Comparison of ENCODE assay signal across 18 mouse cellular contexts in the genomic region with DNA sequence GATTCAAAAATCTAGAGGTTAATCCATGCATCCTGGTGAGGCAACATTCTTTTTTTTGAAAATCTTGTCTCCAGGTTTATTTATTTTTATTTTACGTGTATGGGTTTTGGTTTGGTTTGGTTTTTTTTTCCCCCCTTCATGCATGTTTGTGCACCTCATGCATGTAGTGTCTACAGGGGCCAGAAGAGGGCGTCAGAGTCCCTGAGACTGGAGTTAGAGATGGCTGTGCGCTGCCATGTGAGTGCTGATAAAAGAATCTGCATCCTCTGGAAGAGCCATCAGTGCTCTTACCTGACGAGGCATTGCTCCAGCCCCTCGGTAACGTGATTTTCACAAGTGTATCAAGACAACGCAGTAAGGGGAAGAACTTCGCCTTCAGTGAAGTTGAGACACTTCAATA. TPM values are rescaled to one million over a fixed set of nuclear protein-coding genes. Genes with fewer than 3 reads are reported as not detected.
DNase-seq lines count a peak whose midpoint lies in the region; ATAC-seq and TF ChIP-seq lines count a peak whose summit lies in the region.
"Had no signal": no experiment of that assay in that cellular context is flagged by ENCODE, and none has a peak within 500 bp of the region (broad histone marks: within the 10 kb centered on the region; RNA-seq: fewer than 3 reads in every experiment).

No protein-coding gene starts in this region.

- H3K27me3 ChIP-seq in hindbrain, postnatal 0 days (ENCODE audit: insufficient read depth, low read length) = no peaks in the 10 kb centered on the region
- no peaks in the 10 kb centered on the region for H3K27me3 ChIP-seq in hindbrain, embryonic 13.5 days
- no peaks in the 10 kb centered on the region for H3K27me3 ChIP-seq in testis, adult 2 months (ENCODE audit: control insufficient read depth, insufficient read depth, low read length)
- no peaks in the 10 kb centered on the region for H3K27me3 ChIP-seq in splenic B cell, adult 2 months (ENCODE audit: control insufficient read depth, insufficient read depth, low read length, poor library complexity, severe bottlenecking)
- H3K27me3 ChIP-seq: embryonic facial prominence, embryonic 13.5 days; limb, embryonic 15.5 days; neural tube, embryonic 12.5 days had no signal

- no peak overlapping the region for H3K27ac ChIP-seq in hindbrain, postnatal 0 days
- no peak overlapping the region for H3K27ac ChIP-seq in hindbrain, embryonic 13.5 days
- no peak overlapping the region for H3K27ac ChIP-seq in testis, adult 2 months (ENCODE audit: control insufficient read depth, insufficient read depth, low read depth, low read length)
- H3K27ac ChIP-seq: embryonic facial prominence, embryonic 13.5 days; gastrocnemius, adult 2 months; limb, embryonic 15.5 days; neural tube, embryonic 12.5 days had no signal

- no peaks in the 10 kb centered on the region for H3K36me3 ChIP-seq in hindbrain, postnatal 0 days (ENCODE audit: insufficient read depth, low read length)
- H3K36me3 ChIP-seq in hindbrain, embryonic 13.5 days = no peaks in the 10 kb centered on the region
- H3K36me3 ChIP-seq in testis, adult 2 months (ENCODE audit: control insufficient read depth, insufficient read depth, low read length) = no peaks in the 10 kb centered on the region
- no peaks in the 10 kb centered on the region for H3K36me3 ChIP-seq in splenic B cell, adult 2 months (ENCODE audit: control insufficient read depth, insufficient read depth, low read length, poor library complexity, severe bottlenecking)
- H3K36me3 ChIP-seq: embryonic facial prominence, embryonic 13.5 days; limb, embryonic 15.5 days; neural tube, embryonic 12.5 days had no signal

- ATAC-seq in hindbrain, postnatal 0 days = no peak
- no peak for ATAC-seq in hindbrain, embryonic 13.5 days (ENCODE audit: low FRiP score)
- no peak for ATAC-seq in granulocyte monocyte progenitor cell, adult 5-6 weeks (replicated peaks; ENCODE audit: poor library complexity, severe bottlenecking)
- ATAC-seq: forebrain, postnatal 0 days; intestine, embryonic 16.5 days had no signal

- H3K9ac ChIP-seq in hindbrain, postnatal 0 days (replicated peaks; ENCODE audit: low read length) = no peak overlapping the region
- no peak overlapping the region for H3K9ac ChIP-seq in hindbrain, embryonic 13.5 days
- H3K9ac ChIP-seq: embryonic facial prominence, embryonic 13.5 days; forebrain, postnatal 0 days; limb, embryonic 15.5 days; neural tube, embryonic 12.5 days had no signal

- 95% methylated on average over 8 of the region's 8 CpGs for WGBS in hindbrain, postnatal 0 days
- WGBS in hindbrain, embryonic 13.5 days = 91% methylated on average over 8 of the region's 8 CpGs

- TF ChIP-seq POLR2A in testis, adult 2 months (IDR thresholded peaks at IDR 0.05; ENCODE audit: control insufficient read depth, low read depth, low read length) = no peak

- no peak overlapping the region for H3K4me2 ChIP-seq in hindbrain, postnatal 0 days (ENCODE audit: low read depth, low read length)
- no peak overlapping the region for H3K4me2 ChIP-seq in hindbrain, embryonic 13.5 days
- H3K4me2 ChIP-seq: embryonic facial prominence, embryonic 13.5 days; limb, embryonic 15.5 days; neural tube, embryonic 12.5 days had no signal

- 0 out of 2 replicates have a peak, but pooled peaks cover 5% of the 10 kb centered on the region for H3K4me1 ChIP-seq in hindbrain, postnatal 0 days (ENCODE audit: insufficient read depth, low read length)
- H3K4me1 ChIP-seq in hindbrain, embryonic 13.5 days (replicated peaks) = peaks cover 6% of the 10 kb centered on the region
- no peaks in the 10 kb centered on the region for H3K4me1 ChIP-seq in testis, adult 2 months (ENCODE audit: control insufficient read depth, insufficient read depth, low read length)
- H3K4me1 ChIP-seq: embryonic facial prominence, embryonic 13.5 days; limb, embryonic 15.5 days had no signal

- 0 out of 2 replicates have a peak, but pooled peaks have one; percentile 19 for TF ChIP-seq CTCF in hindbrain, postnatal 0 days (IDR thresholded peaks at IDR 0.05; ENCODE audit: low read depth)
- peak; percentile 39; the same call in 1 of the 2 replicates for TF ChIP-seq CTCF in testis, adult 2 months (IDR thresholded peaks at IDR 0.05; ENCODE audit: control insufficient read depth, insufficient read depth, insufficient replicate concordance, low read depth, low read length)

- no peaks in the 10 kb centered on the region for H3K9me3 ChIP-seq in hindbrain, postnatal 0 days (ENCODE audit: low read length)
- H3K9me3 ChIP-seq in hindbrain, embryonic 13.5 days = no peaks in the 10 kb centered on the region
- H3K9me3 ChIP-seq: embryonic facial prominence, embryonic 13.5 days; limb, embryonic 15.5 days; neural tube, embryonic 12.5 days had no signal

- no peak overlapping the region for H3K4me3 ChIP-seq in hindbrain, postnatal 0 days (ENCODE audit: low read length)
- no peak overlapping the region for H3K4me3 ChIP-seq in hindbrain, embryonic 13.5 days
- H3K4me3 ChIP-seq in testis, adult 2 months (ENCODE audit: control insufficient read depth, low read depth, low read length) = no peak overlapping the region
- H3K4me3 ChIP-seq: embryonic facial prominence, embryonic 13.5 days; gastrocnemius, adult 2 months; limb, embryonic 15.5 days; neural tube, embryonic 12.5 days had no signal

- no peak for DNase-seq in hindbrain, postnatal 0 days (ENCODE audit: low spot score)
- no peak for DNase-seq in testis, postnatal 14 days (ENCODE audit: low spot score)
- DNase-seq in R1 (ENCODE audit: low read depth, low spot score) = peak; percentile 62
- DNase-seq in splenic B cell, adult 2 months (ENCODE audit: low read depth, low spot score) = peak; percentile 34
- DNase-seq in spleen, postnatal 4 days (ENCODE audit: low spot score in 2 of 2) = no peak
- DNase-seq: cerebellum, adult 9-11 months; forebrain, postnatal 0 days; gastrocnemius, adult 2 months; heart, adult 18-20 months; kidney, postnatal 14 days; lung, postnatal 10 days had no signal

RNA-seq across cellular contexts. Expression of gene Rbbp6, which starts 23.4 kb away (rescaled TPM):
- total RNA-seq in hindbrain, postnatal 0 days (2014; rRNA removed) = 27.0 and 39.4 TPM in 2 replicates
- polyA plus RNA-seq in hindbrain, postnatal 0 days (2015; fragmentation: Nextera tagmentation; extraction: Ambion mirVana) = 18.3 and 20.0 TPM in 2 replicates
- 27.4 and 27.7 TPM in 2 replicates for polyA plus RNA-seq in hindbrain, embryonic 13.5 days (2015; fragmentation: Nextera tagmentation; extraction: Ambion mirVana)
- polyA plus RNA-seq in testis, adult 2 months (2012; rRNA removed) = 28.3 and 34.3 TPM in 2 replicates
- 89.0 and 129 TPM in 2 replicates for total RNA-seq in granulocyte monocyte progenitor cell, adult 5-6 weeks (2014; fragmentation: Nextera tagmentation)
- 61.3 and 66.8 TPM in 2 replicates for total RNA-seq in granulocyte monocyte progenitor cell, adult 5-6 weeks (2017)

Comparison
In these comparisons a context has a peak if more than half of its experiments do, and no peak if none do; other contexts are left out.
1. DNase-seq: peak in R1 (single experiment) and splenic B cell, adult 2 months (single experiment); none in hindbrain, postnatal 0 days (single experiment), testis, postnatal 14 days (single experiment) and spleen, postnatal 4 days (0 of 2).